Mouse (Mus musculus): ENCODE results near the gene Specc1l.
"Not testable (repeated sequence)": the region's sequence is repeated elsewhere in the genome, so short reads cannot be mapped to it uniquely, and the experiment has no call there.

Specc1l gene

DNA sequence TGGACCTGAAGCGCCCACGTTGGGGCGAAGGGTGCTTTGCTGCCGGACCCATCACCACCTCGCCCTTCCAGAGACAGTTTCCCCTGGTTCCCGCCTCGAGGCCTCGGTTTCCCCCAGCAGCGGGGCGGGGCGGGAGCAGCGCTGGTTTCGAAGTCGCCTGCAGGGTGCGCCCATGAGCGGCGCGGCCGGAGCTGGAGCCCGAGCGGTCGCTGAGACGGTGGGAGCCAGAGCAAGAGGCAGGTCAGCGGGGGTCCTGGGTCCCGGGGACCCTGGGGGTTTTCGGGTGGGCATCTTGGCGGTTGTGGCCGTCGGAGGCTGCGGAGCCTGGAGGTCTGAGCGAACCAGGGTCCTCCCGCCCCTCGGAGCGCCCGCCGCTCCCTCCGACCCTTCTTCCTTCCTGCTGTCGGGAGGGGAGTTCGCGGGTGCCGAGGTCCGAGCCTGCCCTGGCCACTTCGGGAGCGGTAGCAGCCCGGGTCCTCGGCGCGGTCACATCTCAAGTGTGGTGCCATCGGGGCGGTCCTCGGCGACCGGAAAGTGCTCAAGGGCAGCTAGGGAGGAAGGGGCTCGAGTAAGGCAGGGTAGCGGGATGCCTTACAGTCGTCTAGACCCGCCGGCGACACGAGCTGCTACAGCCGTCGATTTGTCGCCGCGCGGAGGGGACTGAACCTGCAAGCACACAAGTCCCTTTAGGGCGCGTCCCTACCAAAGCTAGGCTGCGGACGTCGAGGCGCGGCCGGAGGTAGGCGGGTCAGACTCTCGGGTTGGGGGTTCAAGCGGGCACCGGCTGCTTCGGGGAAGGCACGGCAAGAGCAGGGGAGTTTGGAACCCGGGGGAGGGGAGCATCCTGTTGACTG is 105.3 kb downstream of the Specc1l start:
- peak; percentile 70 for DNase-seq

DNA sequence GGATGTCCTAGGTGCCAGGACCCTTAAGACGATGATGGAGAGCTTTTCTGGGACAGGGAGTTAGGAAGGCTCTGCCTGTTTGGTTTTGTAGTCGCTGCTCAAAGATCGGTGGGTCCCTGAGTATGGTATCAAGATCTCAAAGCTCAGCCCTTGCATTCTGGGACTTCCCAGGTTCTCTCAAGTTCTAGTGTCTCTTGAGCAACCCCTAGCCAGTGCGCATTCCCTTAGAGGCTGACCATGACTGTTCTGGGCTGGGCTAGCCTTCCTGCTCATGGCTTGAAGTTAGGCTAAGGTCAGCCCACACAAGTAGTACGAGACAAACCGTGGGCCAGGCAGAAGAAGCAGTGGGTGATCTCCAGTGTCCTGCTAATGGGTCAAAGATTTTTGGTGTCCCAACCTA is 106.3 kb downstream of the Specc1l start:
- no peak for DNase-seq

DNA sequence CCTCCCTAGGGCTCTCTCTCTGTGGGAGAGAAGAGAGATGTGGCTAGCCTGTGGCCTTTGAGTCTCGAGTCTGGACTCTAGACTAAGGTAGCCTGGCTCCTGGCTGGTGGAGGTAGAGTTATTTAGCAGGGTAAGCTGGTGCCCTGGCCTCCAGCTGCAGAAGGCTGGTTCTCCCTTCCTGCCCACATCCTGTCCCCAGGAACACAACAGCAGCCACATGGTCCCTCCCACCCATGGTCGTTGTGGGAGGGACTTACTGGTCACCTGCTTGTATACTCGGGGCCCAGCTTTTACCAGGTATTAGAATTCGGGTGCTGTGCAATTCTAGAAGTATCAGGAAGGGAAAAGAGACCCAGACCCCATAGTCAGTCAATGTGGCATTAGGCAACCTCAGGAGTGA is 108.4 kb downstream of the Specc1l start:
- DNase-seq = no peak

DNA sequence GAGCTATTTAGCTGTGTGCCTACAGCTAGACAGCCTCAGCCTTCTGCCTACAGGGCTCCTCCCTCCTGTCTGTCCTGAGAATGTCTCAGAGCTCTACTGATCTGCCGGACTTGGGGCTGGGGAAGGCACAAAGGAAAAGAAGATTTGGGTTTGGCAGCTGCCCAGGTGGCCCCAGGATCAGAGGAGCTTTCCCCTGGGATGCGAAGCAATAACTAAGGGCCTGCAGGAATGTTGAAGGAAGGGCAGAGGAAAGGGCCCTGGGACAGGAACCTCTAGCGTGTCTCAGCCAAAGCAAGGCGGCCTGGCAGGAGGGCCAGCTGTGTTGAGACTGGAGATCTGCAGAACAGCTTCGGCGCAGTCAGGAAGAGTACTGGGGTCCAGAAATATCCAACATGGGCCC is 111.1 kb downstream of the Specc1l start:
- DNase-seq = peak; percentile 56 to 63

DNA sequence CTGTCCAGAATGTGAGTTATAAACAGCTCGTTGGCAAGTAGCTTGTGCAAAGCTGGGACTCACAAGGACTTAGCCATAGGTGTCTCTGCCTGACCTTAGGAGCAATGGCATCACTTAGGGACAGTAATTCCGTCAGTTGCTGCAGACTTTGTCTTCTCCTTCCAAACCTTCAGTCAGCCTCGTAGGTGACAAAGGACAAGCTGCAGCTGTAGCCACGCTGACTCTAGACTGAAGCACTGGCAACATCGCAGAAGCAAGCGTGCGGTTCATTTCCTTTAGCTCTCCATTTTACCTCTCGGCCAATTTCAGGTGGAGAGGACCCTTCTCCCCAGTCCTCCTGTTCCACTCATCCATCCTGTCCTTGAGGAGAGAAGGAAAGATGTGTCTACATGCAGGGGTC is 112.1 kb downstream of the Specc1l start:
- no peak for DNase-seq

DNA sequence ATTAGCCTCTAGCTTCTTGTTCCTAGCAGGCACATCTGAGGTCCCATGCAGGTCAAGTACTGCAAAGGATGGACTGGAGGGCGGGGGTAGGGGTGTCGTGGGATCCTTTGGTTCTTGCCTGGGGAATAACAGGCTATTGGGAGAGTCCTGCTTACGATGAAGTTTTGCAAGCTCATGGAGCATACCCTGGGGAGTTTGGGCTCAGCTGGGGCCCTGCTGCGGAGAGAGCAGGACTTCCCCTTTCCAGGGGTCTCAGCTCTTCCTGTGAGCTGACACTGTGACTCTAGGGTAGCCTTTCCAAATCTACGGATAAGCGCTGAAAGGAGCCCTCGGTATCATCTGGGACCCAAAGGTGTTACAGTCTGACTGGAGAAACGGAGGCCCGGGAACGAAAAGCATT is 112.5 kb downstream of the Specc1l start:
- DNase-seq = no peak

DNA sequence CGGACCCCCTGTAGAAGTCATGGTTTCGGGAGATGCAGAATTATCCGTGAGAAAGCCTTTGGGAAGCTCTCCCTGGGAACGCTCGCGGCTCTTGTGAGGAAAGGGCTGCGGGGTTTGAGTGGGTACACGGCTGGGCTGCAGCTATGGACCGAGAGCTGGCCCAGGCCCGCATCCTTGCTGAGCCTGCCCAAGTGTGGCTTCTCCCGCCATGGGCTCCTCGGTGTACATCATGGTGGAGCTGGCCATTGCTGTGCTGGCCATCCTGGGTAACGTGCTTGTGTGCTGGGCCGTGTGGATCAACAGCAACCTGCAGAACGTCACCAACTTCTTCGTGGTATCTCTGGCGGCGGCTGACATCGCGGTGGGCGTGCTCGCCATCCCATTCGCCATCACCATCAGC is 113.9 kb downstream of the Specc1l start:
- DNase-seq = no peak

DNA sequence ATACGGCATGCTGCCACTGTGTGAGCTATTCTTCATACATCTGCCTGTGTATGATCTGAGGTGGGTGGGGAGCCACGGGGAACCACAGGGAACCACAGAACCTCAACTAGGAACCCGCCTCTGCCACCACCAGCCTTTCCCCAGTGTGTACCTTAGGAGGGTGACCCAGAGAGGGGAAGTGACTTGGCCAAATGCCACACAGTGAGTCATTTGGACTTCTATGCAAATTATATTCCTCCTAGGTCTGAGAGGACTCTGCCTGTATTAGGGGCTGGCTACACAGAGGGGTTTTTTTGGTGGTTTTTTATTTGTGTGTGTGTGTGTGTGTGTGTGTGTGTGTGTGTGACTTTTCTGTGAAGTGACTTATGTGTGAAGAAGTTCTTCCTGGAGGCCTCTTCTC is 114.7 kb downstream of the Specc1l start:
- peak; percentile 76 to 81 for DNase-seq

DNA sequence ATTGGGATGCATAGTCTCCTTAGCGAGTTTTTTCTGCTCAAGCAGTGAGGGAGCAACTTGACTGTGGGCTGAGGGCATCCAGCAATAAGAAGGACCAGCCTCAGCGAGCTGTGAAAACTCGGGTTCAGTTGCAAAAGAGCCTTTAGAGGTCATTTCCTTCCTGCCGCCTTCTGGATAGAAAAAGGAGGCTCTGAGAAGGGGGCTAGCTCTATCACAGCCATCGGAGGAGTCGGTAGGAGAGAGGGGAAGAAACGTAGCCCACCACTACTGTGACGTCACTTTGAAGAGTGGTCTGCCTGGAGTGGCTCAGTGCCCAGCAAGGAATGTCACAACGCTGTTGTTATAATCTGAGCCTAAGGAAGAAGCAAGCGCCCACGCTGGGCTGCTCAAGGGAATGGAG is 115.2 kb downstream of the Specc1l start:
- no peak for DNase-seq

DNA sequence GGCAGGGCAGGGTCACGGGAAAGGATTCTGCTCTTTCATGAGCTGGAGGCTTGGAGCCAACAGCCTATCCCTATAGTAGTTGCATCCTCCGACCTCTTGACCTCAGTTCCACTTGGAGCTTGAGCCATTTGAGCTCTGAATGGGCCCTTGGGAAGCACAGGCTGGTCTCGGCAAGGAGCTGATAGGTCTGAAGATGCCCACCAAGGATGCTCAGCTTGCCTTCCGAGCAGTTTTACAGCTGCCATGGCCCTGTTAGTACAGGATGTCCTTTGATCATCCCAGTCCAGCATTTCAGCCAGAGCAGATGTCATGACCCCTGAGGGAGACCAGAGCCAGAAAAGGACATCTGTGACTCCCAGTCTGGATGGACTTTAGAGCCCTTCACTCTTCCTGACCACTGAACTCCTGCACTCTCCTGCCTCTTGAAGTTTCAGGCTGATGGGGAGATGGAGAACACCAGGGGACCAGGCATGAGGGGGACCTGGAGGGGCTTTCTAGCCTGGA is 116.4 kb downstream of the Specc1l start:
- no peak for DNase-seq

DNA sequence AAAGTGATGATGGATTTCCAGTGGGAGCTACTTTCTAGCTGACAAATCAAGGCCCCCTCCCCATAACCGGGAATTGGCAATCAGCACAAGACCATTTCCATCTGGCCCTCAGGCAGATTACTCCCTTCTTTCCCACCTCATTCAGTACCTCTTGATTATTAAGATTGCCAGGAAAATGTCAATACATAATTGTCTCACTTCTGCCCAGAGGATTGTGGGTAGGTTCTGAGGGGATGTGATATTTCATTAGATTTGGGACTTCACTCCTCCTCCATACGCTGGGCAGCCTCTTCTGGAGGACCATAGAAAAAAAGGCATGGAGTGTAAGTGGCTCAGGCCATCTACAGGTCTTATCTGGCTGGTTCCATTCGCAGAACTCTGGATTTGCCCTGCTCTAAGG is 120.4 kb downstream of the Specc1l start:
- DNase-seq = no peak

DNA sequence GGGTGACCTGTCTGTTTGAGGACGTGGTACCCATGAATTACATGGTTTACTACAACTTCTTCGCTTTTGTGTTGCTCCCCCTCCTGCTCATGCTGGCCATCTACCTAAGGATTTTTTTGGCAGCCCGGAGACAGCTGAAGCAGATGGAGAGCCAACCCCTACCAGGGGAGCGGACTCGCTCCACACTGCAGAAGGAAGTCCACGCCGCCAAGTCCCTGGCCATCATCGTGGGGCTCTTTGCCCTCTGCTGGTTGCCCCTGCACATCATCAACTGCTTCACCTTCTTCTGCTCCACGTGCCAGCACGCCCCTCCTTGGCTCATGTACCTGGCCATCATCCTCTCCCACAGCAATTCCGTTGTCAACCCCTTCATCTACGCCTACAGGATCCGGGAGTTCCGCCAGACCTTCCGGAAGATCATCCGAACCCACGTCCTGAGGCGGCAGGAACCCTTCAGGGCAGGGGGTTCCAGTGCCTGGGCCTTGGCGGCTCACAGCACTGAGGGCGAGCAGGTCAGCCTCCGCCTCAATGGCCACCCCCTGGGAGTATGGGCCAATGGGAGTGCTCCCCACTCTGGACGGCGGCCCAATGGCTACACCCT is 121.4 kb downstream of the Specc1l start:
- peak in 1 of 2 experiments; percentile 30 for DNase-seq

DNA sequence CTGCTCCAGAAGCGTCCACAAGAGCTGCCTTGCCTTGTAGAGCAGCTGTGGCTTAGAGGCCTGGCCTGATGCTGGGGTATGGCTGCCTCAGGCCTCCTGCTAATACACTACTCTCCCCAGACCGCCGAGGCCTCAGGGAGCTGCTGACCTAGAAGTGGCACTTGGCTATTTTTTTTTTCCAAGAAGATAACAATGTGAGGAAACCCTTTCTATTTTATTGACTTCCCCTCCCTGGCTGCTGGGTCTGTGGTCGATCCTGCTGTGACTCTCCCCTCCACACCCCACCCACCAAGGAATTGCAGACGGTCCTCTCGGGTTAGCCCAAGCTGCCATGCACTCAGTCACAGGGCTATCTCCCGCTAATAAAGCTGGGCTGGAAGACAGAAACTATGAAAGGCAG is 122.3 kb downstream of the Specc1l start:
- peak in 1 of 2 experiments; percentile 27 for DNase-seq

DNA sequence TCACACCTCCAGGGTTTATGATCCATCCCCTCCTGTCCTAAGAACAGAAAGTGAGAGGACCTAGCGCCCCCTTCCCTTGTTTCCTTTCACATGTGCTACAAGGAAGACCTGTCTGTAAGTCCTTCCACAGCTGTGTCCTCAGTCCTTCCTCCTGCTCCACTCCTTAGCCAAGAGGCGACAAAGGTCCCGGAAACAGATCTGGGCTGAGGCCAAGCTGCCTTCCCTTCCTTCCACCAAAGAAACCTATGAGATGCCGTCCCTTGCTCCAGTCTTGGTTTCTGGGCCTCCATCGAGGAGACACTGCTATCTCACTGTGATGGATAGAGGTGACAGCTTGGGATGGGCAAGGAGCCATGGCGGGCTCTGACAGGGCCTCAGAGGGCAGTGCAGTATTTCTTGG is 123.2 kb downstream of the Specc1l start:
- DNase-seq = peak; percentile 50 to 66

DNA sequence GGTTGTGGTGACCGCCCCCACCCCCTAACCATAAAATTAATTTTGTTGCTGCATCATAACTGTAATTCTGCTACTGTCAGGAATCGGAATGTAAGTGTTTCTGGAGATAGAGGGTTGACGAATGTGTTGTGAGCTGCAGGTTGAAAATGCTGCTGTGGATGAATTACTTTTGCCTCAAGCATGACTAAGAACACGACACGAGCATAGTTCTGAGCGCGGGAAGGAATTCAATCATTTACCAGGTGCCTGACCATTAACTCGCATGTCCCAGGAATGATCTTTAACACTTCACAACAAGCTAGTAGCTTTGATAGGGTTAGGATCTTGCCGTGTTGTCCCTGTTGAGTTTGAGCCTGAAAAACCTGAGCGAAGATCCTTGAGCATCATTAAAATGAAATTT is 125.4 kb downstream of the Specc1l start:
- DNase-seq = peak; percentile 55 to 64

DNA sequence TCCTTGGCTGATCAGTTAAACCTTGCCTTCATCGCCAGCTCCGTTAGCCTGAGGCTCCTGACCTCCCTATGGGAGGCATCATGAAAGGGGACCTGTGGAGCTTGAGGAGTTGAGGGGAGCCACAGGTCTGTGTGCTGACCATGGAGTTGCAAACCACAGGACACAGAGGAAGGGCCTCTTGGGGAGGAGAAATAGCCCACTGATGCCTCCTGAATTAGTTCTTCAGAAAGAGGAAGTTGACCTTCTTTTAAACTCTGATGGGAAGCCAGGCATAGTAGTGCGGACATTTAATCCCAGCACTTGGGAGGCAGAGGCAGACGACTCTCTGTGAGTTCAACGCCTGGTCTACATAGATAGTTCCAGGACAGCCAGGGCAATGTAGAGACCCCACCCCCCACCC is 127.0 kb downstream of the Specc1l start:
- no peak for DNase-seq

DNA sequence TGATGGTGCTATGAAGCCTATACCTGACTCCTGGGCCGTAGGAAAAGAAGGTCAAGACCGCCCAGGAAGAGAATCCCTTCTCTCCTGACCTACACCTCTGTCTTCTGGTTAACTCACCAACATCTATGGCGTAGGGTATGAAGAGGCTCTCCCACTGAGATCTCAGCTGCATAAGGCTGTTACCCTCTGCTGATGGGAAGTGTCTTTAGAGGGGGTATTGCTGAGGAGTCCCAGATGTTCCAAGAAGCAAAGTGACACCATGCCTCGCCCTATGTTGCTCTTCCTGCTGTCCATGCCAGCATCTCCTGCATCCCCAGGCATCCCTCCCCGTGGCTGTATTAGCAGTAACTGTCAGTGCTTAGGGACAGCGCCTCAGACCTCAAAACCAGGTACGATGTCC is 127.5 kb downstream of the Specc1l start:
- DNase-seq = no peak

DNA sequence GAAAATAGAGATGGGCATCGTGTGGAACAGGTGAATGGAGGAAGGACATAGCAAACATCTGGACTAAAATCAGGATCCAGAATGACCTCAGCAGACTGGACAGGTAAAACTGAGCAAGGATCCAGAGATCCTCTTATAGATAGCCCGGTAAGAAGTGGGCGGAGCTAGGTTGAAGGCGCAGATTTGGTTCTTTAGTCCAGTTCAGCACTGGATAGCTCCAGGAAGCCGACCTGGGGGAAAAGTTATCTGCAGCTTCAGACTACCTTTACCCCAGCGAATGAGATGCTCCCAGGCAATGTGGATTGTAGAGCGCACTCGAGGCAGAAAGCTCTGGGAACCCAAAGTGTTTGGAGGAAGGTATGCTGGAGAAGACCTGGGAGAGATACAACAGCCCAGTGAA is 130.1 kb downstream of the Specc1l start:
- DNase-seq = no peak

DNA sequence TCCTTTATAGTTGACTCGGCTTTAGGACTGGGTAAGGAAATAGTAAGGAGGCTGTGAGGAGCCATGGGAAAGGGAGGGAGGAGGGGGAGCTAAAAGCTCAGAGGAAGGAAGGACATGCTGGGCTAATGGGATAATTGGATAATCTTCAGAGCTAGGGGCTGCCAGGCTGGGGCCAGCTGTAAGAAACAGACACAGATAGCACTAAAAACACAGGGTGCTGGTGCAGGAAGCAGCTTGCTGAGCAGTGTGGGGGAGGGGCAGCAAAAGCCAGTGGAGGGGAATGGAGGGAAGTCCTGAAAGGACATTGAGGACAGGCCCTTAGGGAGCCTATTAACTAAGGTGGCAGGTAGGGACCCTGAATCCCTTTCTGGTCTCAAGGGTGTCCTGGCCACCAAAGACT is 132.7 kb downstream of the Specc1l start:
- not testable (repeated sequence) for DNase-seq

DNA sequence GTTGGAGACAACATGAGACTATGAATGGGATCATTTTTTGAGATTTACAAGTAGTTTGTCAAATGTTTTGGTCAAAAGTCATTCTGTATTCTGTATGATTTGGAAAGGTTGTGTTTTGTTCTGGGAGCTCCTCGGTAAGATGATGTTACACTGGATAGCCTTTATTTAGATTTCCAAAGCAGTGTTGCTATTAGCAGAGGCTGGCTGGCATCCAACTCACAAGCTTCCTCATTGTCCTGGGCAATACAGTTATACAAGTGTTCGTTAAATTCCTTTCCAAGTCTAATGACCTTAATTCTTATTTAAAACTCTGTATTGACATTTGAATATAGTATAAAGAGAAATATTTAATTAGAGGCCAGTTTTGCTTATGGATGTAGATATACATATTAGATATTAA is 133.4 kb downstream of the Specc1l start:
- DNase-seq = peak in 1 of 2 experiments; percentile 51

DNA sequence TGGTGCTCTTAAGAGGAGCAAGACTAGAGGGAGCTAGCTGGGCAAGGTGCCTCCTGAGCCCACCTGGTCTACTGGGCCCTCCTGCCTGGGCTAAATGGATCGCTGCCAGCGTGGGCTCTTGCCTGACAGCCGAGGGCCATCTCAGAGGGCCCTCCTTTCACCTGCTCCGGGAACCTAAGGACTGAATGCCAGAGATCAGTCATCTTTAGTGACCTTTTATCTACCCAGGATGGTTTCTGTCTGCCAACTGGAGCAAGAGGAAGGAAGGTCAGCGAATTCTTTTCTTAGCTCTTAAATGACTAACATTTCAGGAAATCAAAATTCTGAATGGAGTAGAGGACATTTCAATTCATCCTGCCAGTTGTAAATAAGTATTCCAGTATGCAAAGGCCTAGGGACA is 138.7 kb downstream of the Specc1l start:
- DNase-seq = no peak

DNA sequence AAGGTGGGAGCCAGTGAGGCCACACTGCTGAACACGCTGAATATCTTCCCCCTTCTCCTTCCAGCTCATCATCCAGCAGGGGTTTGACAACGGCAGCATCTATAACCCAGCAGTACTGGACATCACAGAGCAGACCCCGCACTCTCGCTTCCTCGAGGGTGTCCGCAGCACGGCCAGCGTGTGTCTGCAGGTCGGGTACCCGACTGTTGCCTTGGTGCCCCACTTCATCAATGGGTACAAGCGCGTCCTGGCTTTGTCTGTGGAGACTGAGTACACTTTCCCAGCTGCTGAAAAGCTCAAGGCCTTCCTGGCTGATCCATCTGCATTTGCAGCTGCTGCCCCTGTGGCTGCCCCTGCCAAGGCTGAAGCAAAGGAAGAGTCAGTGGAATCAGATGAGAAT is 140.7 kb downstream of the Specc1l start:
- DNase-seq = no peak

DNA sequence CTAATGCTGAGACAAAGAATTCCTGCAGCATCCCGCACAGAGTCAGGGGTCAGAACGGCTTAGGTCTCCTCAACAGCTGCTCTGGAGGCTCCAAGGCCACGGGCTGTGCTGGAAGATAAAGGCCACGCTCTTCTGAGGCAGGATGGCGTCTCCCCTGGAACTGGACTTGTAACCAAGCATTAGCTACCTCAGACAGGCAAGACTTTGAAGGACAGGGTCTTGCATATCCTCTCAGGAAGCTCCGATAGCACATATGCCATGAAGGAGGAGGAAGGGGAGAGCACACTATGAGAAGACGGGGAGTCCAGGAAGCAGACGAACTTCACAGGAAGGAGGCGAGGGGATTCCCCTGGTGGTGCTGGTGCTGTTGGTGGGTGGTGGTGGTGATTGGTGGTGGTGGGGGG is 142.0 kb downstream of the Specc1l start:
- DNase-seq = not testable (repeated sequence)

DNA sequence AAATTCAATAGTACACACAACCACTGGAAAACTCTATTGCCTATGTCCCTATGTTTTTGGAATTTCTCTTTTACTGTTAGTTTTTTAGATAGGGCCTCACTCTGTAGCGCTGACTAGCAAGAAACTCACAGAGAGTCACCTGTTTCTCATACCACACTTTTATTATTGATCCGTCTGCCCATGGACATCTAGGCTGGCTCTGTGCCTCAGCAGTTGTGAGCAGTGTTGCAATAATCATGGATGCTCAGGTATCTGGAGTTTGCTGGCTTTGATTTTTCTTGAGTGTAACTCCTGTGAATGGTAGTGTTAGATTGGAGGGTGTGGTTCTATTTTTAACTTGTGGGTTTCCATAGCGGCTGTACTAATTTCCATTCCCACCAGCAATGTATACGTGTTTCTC is 143.5 kb downstream of the Specc1l start:
- DNase-seq = no peak

Measured in kidney, postnatal 25 days (tissue).